ENCODE assay signal across 31 mouse cellular contexts in genomic region chr12:110102186-110102585, GRCm38 (mm10).
"Had no signal": no experiment of that assay in that cellular context is flagged by ENCODE, and none has a peak within 500 bp of the region (broad histone marks: within the 10 kb centered on the region; RNA-seq: fewer than 3 reads in every experiment).

No protein-coding gene starts in this region.

- H3K36me3 ChIP-seq: limb, embryonic 10.5 days; limb, embryonic 12.5 days; limb, embryonic 13.5 days; limb, embryonic 15.5 days; liver, embryonic 12.5 days; liver, embryonic 13.5 days; liver, embryonic 15.5 days; lung, embryonic 15.5 days; midbrain, embryonic 10.5 days; midbrain, embryonic 12.5 days; midbrain, embryonic 13.5 days; midbrain, embryonic 15.5 days had no signal

- H3K27ac ChIP-seq: limb, embryonic 10.5 days; limb, embryonic 12.5 days; limb, embryonic 13.5 days; limb, embryonic 15.5 days; liver, embryonic 12.5 days; liver, embryonic 13.5 days; liver, embryonic 14.5 days; liver, embryonic 15.5 days; lung, embryonic 15.5 days; macrophage; midbrain, embryonic 10.5 days; midbrain, embryonic 12.5 days; midbrain, embryonic 13.5 days; midbrain, embryonic 15.5 days had no signal

- H3K4me1 ChIP-seq: limb, embryonic 10.5 days; limb, embryonic 12.5 days; limb, embryonic 13.5 days; limb, embryonic 15.5 days; liver, embryonic 12.5 days; liver, embryonic 13.5 days; liver, embryonic 15.5 days; lung, embryonic 15.5 days; megakaryocyte, embryonic 14.5 days; midbrain, embryonic 10.5 days; midbrain, embryonic 12.5 days; midbrain, embryonic 13.5 days; midbrain, embryonic 15.5 days had no signal

- H3K4me2 ChIP-seq: limb, embryonic 12.5 days; limb, embryonic 13.5 days; limb, embryonic 15.5 days; liver, embryonic 11.5 days; liver, embryonic 12.5 days; liver, embryonic 13.5 days; liver, embryonic 15.5 days; lung, embryonic 14.5 days; lung, embryonic 15.5 days; midbrain, embryonic 11.5 days; midbrain, embryonic 12.5 days; midbrain, embryonic 13.5 days; midbrain, embryonic 15.5 days had no signal

- H3K9ac ChIP-seq: limb, embryonic 12.5 days; limb, embryonic 13.5 days; limb, embryonic 15.5 days; liver, embryonic 12.5 days; liver, embryonic 13.5 days; liver, embryonic 14.5 days; liver, embryonic 15.5 days; liver, postnatal 0 days; lung, embryonic 14.5 days; lung, embryonic 15.5 days; midbrain, embryonic 12.5 days; midbrain, embryonic 13.5 days; midbrain, embryonic 15.5 days had no signal

- H3K4me3 ChIP-seq: limb, embryonic 10.5 days; limb, embryonic 12.5 days; limb, embryonic 13.5 days; limb, embryonic 15.5 days; liver, embryonic 12.5 days; liver, embryonic 13.5 days; liver, embryonic 15.5 days; lung, embryonic 15.5 days; megakaryocyte, embryonic 14.5 days; midbrain, embryonic 10.5 days; midbrain, embryonic 12.5 days; midbrain, embryonic 13.5 days; midbrain, embryonic 15.5 days; myocyte had no signal

- DNase-seq: left cerebral cortex, postnatal 4 days; liver; liver, embryonic 13.5 days; liver, postnatal 0 days; lung, adult 18-20 months; lung, adult 2 months; lung, embryonic 14.5 days; lung, postnatal 10 days; lung, postnatal 14 days; lung, postnatal 36 days; lung, postnatal 4 days; midbrain, embryonic 14.5 days had no signal

- H3K27me3 ChIP-seq: limb, embryonic 12.5 days; limb, embryonic 13.5 days; limb, embryonic 15.5 days; liver, embryonic 12.5 days; liver, embryonic 13.5 days; liver, embryonic 15.5 days; lung, embryonic 15.5 days; megakaryocyte, embryonic 14.5 days; midbrain, embryonic 12.5 days; midbrain, embryonic 13.5 days; midbrain, embryonic 15.5 days had no signal

- ATAC-seq: liver, embryonic 12.5 days; liver, postnatal 0 days; lung, postnatal 0 days; midbrain, embryonic 13.5 days; midbrain, embryonic 15.5 days; midbrain, embryonic 16.5 days had no signal

- H3K9me3 ChIP-seq: limb, embryonic 15.5 days; liver, embryonic 13.5 days; liver, embryonic 15.5 days; lung, embryonic 15.5 days had no signal
